Mouse (Mus musculus): ENCODE measurements at regions not wholly inside any gene's neighbourhood (a gene's known extent, or its start where the extent isn't known, plus 50 kb on each side); places are given as distances from the start of the nearest gene placed in this dataset.

DNA sequence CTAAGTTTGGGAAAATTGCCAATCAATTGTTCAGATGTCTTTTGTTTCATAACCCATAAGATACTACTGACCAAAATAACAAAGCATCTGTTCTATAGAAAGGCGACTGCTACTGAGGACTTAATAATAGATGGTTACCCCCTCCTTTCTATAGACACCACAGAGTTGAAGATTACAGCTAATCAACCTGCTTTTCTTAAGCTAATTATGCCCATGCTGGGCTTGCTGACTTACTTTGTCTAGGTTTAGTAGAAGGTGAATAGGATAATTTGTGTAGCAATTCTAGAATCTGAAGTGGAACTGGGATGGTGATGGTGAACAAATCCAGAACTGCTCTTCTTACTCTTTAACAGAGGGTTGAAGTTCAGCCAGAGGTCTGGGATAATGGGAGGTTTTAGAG lies 53.8 kb upstream of the Tbx18 start:
- DNase-seq, result no peak
- no peak overlapping the region for H3K4me3 ChIP-seq
- no peak overlapping the region for H3K27ac ChIP-seq
- no peak for TF ChIP-seq CTCF (IDR thresholded peaks at IDR 0.05)
- intact Hi-C loops (cut with DNase I), result no loop called here

DNA sequence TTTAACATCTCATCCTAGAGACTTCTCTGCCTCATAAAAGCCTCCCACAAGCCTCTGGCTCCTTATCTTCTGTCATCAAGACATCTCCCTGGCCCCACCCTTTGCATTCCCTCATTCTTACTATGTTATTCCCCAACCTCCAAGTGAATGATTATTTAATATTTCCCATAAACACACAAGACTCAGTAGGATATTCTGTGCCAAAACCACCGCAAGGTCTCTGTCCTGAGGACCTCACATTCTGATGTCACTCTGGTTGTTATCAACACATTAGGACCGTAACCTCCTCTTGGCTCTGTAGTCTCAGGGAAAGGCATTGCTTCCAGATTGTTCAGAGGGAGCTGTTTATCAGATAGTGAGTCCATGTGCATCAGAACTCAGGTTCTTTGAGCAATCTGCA lies 80.7 kb upstream of the Tbx18 start:
- no peak for TF ChIP-seq CTCF (IDR thresholded peaks at IDR 0.05)
- DNase-seq, result no peak
- H3K27ac ChIP-seq, result no peak overlapping the region
- intact Hi-C loops (cut with DNase I), result no loop called here
- H3K4me3 ChIP-seq, result no peak overlapping the region

DNA sequence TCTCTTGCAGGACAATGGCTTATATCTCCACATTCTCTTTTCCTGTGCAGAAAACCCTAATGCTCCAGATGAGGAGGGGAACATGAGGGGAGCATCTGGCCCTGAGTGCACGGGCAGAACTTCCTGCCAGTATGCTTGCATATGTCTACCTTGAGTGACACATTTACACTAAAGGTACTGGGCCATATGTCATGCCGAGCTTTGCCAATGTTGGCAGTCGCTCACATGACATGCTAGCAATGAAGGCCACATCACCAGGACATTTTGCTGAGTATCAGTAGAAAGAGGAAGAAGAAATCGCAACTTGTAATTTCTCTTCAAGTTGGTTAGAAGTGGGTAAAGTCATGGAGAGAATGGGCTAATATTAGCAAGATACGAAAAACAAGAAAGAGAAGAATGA lies 91.2 kb upstream of the Tbx18 start:
- no peak for DNase-seq
- H3K4me3 ChIP-seq, result no peak overlapping the region
- intact Hi-C loops (cut with DNase I), result no loop called here
- no peak overlapping the region for H3K27ac ChIP-seq
- no peak for TF ChIP-seq CTCF (IDR thresholded peaks at IDR 0.05)

DNA sequence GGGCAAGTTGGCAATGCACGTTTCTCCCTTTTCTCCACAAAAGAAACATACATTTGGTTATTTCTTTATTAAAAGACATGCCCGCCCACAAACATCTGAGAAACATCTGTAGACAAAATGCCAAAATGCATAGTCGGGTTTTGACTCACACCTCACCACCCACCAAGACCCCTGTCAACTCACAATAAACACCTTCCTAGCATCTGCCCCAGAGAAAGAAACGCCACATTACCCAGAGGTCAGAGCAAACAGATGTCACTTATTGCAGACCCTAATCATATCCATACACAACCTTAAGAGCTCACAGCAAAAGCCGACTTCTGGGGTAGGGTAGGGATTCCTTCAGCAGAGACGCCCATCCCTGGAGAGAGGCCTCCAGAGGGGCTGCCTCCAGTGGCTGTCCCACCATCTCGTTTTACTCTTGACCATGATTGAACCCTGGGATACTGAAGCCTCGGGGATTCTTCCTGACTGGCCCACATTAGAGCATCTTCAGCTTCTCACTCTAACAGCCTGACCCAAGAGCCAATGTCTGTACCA lies 93.7 kb upstream of the Tbx18 start:
- TF ChIP-seq CTCF (IDR thresholded peaks at IDR 0.05), result no peak
- DNase-seq, result no peak
- H3K4me3 ChIP-seq, result no peak overlapping the region
- intact Hi-C loops (cut with DNase I), result no loop called here
- H3K27ac ChIP-seq, result no peak overlapping the region

DNA sequence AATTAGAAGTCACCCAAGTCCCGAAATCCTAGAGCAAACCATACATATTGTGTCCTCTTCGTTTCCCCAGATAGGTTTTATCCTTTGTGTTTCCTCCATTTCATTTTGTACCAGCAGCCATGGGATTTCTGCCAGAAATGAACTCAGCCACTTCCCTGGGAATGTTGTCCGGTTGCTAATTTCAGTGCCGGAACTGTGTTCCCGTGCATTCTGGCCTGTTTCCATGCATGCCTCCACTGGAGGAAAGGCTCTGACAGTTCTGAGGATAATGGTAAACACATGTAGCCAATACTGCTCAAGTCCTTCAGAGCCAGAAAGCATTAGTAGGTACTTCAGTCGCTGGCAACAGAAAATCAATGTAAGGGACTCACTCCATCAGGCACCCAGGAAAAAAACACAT lies 112.8 kb upstream of the Tbx18 start:
- peak; percentile 70 for DNase-seq
- no peak for TF ChIP-seq CTCF (IDR thresholded peaks at IDR 0.05)
- intact Hi-C loops (cut with DNase I), result no loop called here
- peak overlapping the region; percentile 49 for H3K27ac ChIP-seq
- no peak overlapping the region for H3K4me3 ChIP-seq

DNA sequence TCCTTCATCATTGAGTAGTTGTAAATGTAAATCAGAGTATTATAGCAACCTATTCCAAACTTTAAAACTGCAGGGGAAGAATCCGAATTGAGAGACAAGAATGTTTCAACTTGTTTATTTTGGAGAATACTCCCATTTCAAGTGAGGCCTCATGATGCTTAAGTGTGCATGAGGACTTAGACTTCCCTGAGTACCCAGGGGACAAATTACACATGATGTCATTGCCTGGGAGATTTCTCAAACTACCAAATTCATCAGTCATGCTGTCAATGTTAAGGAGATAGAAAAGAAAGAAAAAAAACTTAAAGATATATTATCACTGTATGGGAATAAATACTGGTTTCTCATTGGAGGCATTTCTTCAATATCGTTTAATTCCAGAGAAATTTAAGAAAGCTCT lies 113.4 kb upstream of the Tbx18 start:
- Histone ChIP-seq H3K4me3 (no peak overlapping the region), H3K27ac (no peak overlapping the region)
- intact Hi-C loops (cut with DNase I), result no loop called here
- DNase-seq, result no peak
- TF ChIP-seq CTCF (IDR thresholded peaks at IDR 0.05), result no peak

DNA sequence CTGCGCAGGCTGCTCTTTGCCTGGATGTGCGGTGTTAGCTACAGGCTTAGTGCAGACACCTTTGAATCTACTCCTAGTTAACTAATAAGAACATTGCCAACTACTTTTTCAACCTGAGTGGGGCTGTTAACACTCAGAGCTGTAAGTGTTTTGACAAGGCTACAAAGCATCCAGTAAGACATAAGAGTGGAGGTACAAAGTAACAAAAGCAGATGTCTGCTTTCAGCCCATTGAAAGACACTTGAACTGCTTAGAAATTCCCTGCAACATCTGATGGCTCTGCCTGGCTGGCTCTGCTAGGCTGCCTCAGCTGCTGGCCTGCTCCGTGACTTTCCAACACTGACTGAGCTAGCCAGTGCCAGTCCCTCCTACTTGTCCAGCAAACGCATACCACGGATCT lies 117.8 kb upstream of the Tbx18 start:
- intact Hi-C loops (cut with DNase I), result no loop called here
- no peak for TF ChIP-seq CTCF (IDR thresholded peaks at IDR 0.05)
- DNase-seq, result peak; percentile 27
- H3K27ac ChIP-seq, result no peak overlapping the region
- H3K4me3 ChIP-seq, result no peak overlapping the region

DNA sequence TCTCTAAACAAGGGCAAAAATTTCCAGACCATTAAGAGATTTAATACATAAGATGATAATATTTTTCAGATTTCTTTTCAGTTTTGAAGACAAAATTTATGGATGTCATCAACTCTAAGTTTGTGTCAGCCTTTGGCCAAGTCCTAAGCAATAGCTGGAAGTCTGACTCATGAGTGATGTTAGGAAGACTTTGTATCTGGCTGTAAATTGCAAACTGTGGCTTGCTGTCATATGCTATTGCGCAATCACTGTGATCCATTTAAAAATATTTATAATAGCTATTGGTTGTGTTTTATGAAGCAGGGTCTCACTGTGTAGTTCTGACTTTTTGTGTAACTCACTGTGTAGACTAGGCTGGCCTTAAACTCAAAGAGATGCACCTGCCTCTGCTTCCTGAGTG lies 119.1 kb upstream of the Tbx18 start:
- no peak for TF ChIP-seq CTCF (IDR thresholded peaks at IDR 0.05)
- H3K27ac ChIP-seq, result no peak overlapping the region
- DNase-seq, result no peak
- H3K4me3 ChIP-seq, result no peak overlapping the region
- intact Hi-C loops (cut with DNase I), result no loop called here

DNA sequence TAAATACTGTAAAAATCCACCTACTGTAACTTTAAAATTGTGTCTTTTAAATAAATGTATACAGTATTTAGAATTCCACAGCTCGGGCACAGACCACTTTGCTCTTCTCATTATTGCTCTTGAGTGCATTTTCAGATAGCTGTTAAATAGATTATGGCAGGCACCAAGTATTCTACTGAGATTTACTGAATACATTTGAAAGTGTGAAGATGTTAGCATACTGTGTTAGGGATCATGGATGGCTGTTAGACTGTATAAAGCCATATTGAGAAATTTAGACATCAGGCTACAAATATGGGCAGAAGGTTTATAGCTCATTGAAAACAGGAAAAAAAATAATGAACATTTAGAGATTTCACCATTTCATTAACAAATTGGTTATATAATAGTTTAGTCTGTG lies 130.5 kb upstream of the Tbx18 start:
- intact Hi-C loops (cut with DNase I), result no loop called here
- DNase-seq, result no peak
- no peak for TF ChIP-seq CTCF (IDR thresholded peaks at IDR 0.05)
- Histone ChIP-seq H3K4me3 (no peak overlapping the region), H3K27ac (no peak overlapping the region)

DNA sequence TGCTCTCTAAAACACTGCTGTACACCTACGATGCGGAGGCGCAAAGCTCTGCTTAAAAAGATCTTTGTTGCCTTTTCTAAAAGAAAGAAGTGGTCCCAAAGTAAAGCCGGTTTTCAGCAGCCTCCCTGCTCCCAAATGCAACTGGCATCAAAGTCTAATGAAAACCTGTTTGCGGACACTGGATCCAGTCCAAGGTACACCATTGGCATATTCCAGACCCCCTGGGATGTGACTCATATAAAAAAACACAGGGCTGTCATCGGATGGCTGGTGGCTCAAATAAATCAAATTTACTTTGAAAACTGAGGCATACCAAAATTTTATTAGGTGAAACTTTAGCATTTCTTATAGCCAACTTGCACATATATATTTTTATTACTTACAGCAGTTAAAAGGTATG lies 134.2 kb upstream of the Tbx18 start:
- Histone ChIP-seq H3K27ac (no peak overlapping the region), H3K4me3 (no peak overlapping the region)
- DNase-seq, result no peak
- TF ChIP-seq CTCF (IDR thresholded peaks at IDR 0.05), result no peak
- intact Hi-C loops (cut with DNase I), result no loop called here

DNA sequence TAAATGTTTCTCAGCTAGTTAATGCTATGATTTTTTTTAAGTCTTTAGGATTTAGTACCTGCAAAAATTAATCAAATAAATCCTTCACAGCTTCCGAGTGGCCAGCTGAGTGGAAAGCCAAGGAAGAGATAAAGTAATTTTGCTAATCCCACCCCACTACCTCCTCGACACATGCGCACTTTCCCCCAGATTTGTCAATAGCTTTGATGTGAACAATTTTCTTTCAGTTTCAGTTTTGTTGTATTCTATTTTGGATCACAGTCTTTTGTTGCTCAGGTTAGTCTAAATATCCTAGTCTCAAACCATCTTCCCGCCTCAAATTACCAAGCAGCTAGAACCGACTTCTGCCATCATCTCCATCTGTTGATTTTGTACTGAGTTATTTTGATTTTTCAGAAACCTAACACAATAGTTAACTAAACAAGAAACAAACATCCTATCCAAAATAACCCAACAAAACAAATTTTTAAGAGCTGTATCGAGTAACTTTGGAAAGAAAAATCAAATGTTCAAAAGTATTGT lies 141.4 kb upstream of the Tbx18 start:
- H3K27ac ChIP-seq, result no peak overlapping the region
- no peak overlapping the region for H3K4me3 ChIP-seq
- intact Hi-C loops (cut with DNase I), result no loop called here
- no peak for TF ChIP-seq CTCF (IDR thresholded peaks at IDR 0.05)
- no peak for DNase-seq

DNA sequence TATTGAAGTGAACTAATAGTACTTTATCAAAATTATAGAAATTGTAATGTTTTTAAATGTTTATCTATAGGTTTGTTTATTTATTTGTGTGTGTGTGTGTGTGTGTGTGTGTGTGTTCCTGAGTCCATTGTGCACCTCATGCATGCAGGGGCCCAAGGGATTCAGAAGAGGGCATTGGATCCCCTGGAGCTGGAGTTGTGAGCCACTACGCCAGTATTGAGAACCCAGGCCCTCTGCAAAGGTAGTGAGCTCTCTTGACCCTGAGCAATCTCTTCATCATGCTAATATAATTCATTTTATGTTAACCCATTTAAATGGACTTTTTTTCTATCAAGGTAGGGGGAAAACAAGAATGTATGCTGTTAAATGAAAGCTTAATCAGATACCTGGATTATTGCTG lies 151.5 kb upstream of the Tbx18 start:
- no peak for TF ChIP-seq CTCF (IDR thresholded peaks at IDR 0.05)
- H3K27ac ChIP-seq, result no peak overlapping the region
- no peak for DNase-seq
- H3K4me3 ChIP-seq, result no peak overlapping the region
- intact Hi-C loops (cut with DNase I), result no loop called here

DNA sequence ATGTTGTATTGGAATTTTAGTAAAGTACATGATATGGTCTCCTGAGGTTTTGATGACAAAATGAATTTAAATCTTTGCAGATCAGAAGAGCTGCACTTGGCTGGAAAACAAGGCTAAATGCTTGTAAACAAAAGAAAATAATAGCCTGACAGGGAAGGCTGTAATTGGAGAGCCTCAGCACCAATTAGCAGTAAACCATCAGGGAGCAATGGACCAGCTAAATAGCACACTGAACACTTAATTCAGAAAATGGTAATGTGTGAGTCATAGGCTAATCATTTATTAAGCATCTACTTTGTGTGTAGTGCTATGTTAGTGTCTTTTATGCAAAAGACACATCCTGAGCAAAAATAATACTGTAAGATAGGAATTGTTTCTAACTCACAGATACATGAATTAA lies 152.0 kb upstream of the Tbx18 start:
- no peak for TF ChIP-seq CTCF (IDR thresholded peaks at IDR 0.05)
- H3K4me3 ChIP-seq, result no peak overlapping the region
- no peak for DNase-seq
- intact Hi-C loops (cut with DNase I), result no loop called here
- H3K27ac ChIP-seq, result no peak overlapping the region

DNA sequence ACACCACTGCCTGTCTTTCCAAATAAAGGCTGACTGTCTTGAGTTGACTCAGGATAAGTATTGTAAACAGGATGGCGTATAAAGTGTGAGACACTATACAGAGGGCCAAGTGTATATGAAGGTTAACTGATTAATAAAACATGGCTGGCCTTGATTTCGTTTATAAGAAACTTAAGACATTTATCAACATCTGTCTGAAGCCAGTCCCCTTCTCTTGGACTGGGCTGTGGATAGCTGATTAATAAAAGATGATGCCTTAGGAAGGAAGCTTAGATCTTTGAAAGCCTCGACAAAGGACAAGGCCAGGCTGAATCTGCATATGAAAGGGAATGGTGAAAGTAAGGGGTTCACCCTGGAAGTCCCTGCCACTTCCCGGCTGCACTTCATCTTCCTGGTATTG lies 163.0 kb upstream of the Tbx18 start:
- Histone ChIP-seq H3K27ac (no peak overlapping the region), H3K4me3 (no peak overlapping the region)
- no peak for TF ChIP-seq CTCF (IDR thresholded peaks at IDR 0.05)
- intact Hi-C loops (cut with DNase I), result no loop called here
- DNase-seq, result no peak

DNA sequence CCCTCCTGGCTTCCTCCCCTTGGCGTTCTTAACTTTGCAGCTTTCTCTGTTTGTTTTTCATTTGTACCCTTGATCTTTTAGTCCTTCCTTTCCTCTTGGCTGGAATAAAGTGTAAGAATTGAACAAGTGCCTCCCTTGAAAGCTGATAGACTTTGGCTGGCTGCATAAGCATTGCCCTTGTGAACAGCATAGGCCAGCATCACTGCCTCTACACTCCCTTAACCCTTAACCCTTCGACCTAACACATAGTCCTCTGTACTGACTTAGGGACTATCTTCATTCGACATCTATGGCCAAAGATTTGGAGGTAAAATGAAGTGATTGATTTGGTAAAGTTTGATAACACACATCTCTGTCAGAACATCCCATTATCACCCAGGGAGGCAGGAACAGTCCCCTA lies 163.5 kb upstream of the Tbx18 start:
- no peak for DNase-seq
- H3K27ac ChIP-seq, result no peak overlapping the region
- TF ChIP-seq CTCF (IDR thresholded peaks at IDR 0.05), result no peak
- intact Hi-C loops (cut with DNase I), result no loop called here
- no peak overlapping the region for H3K4me3 ChIP-seq
